Mouse (Mus musculus) gastrocnemius, adult 2 months (tissue): ENCODE results near the gene Gm15217. TPM values are rescaled to one million over a fixed set of nuclear protein-coding genes. Genes with fewer than 3 reads are reported as not detected.

Source experiments
- DNase-seq: peaks from one replicate; pipeline ENCODE4 v3.0.0; 2022
- H3K27ac ChIP-seq: fragments of 200-600 bp; 2 replicates; pipeline ENCODE4 v1.8.1; 2022; ENCODE audit warnings: mild to moderate bottlenecking
- H3K4me3 ChIP-seq: fragments of 200-600 bp; 2 replicates; pipeline ENCODE4 v1.8.1; 2022; ENCODE audit warnings: mild to moderate bottlenecking, moderate library complexity
- CTCF ChIP-seq: fragments of 200-600 bp; IDR thresholded peaks from 2 replicates; pipeline ENCODE4 v1.8.1; 2022; ENCODE audit warnings: antibody characterized with exemption, mild to moderate bottlenecking, moderate library complexity
- intact Hi-C: fragments of 180-260 bp; cut with DNase I; formaldehyde crosslinking; loops from one replicate; pipeline ENCODE4 v1.15.1; 2025
- long read RNA-seq, 2 experiments: library from polyadenylated mRNA; stranded (forward); transcript quantifications; one replicate each; pipeline ENCODE4 v2.0.0; 2021
- total RNA-seq, 2 experiments: library from RNA; stranded (reverse); gene quantifications; 2 replicates each; pipeline ENCODE4 v1.2.3; 2021

Gm15217 gene
- not detected for total RNA-seq
- long read RNA-seq, experiment 1 = 0 reads
- long read RNA-seq, experiment 2 = 0 reads

- intact Hi-C loops = no loop called here
- no peak for DNase-seq
- TF ChIP-seq CTCF = no peak
- Histone ChIP-seq H3K4me3 (peak within 1 kb of the TSS; percentile 51), H3K27ac (no peak within 1 kb of the TSS)
These were observed at the start of gene Gm15217 for GRCm38 (mm10) chr14:46379285-46379684. Gene Gm15217, plus strand, starts transcription at chr14:46379414.

- DNase-seq = peak; percentile 20
- intact Hi-C loops = no loop called here
- no peak for TF ChIP-seq CTCF
- Histone ChIP-seq H3K4me3 (no peak overlapping the region), H3K27ac (no peak overlapping the region)
These were observed 45.6 kb upstream of the Gm15217 start for GRCm38 (mm10) chr14:46333421-46334237.

- no peak for TF ChIP-seq CTCF
- H3K4me3 ChIP-seq = no peak overlapping the region
These were observed 40.4 kb upstream of the Gm15217 start for GRCm38 (mm10) chr14:46338801-46339200.

GRCm38 (mm10) chr14:46344750-46345149 lies 34.5 kb upstream of the Gm15217 start:
- no peak for DNase-seq
- intact Hi-C loops = no loop called here
- Histone ChIP-seq H3K4me3 (no peak overlapping the region), H3K27ac (no peak overlapping the region)
- TF ChIP-seq CTCF = no peak

More at GRCm38 (mm10) chr14:46338801-46339200, 40.4 kb upstream of the Gm15217 start:
- no peak overlapping the region for H3K27ac ChIP-seq
- intact Hi-C loops = no loop called here
- no peak for DNase-seq

GRCm38 (mm10) chr14:46357286-46357685 lies 21.9 kb upstream of the Gm15217 start:
- intact Hi-C loops = no loop called here
- no peak for DNase-seq
- no peak overlapping the region for H3K27ac ChIP-seq
- no peak overlapping the region for H3K4me3 ChIP-seq
- no peak for TF ChIP-seq CTCF

GRCm38 (mm10) chr14:46357696-46358095 lies 21.5 kb upstream of the Gm15217 start:
- Histone ChIP-seq H3K27ac (no peak overlapping the region), H3K4me3 (no peak overlapping the region)
- intact Hi-C loops = no loop called here
- no peak for TF ChIP-seq CTCF
- DNase-seq = no peak

- intact Hi-C loops = no loop called here
- no peak overlapping the region for H3K27ac ChIP-seq
- TF ChIP-seq CTCF = peak; percentile 39
- H3K4me3 ChIP-seq = no peak overlapping the region
- no peak for DNase-seq
These were observed 16.0 kb upstream of the Gm15217 start for GRCm38 (mm10) chr14:46363209-46363608.

- no peak for DNase-seq
- no peak for TF ChIP-seq CTCF
- Histone ChIP-seq H3K27ac (no peak overlapping the region), H3K4me3 (no peak overlapping the region)
- intact Hi-C loops = no loop called here
These were observed 6.8 kb upstream of the Gm15217 start for GRCm38 (mm10) chr14:46372452-46372851.

GRCm38 (mm10) chr14:46375796-46376195 lies 3.4 kb upstream of the Gm15217 start:
- Histone ChIP-seq H3K4me3 (no peak overlapping the region), H3K27ac (no peak overlapping the region)
- TF ChIP-seq CTCF = no peak
- DNase-seq = no peak
- intact Hi-C loops = no loop called here

GRCm38 (mm10) chr14:46380286-46380721 lies 1.1 kb downstream of the Gm15217 start:
- intact Hi-C loops = loop anchor here (5.0 to 10.0 kb wide), 3 partner anchors 184 to 388 kb away; no protein-coding TSS in a partner anchor
- peak; percentile 36 for DNase-seq
- H3K4me3 ChIP-seq = peak overlapping the region; percentile 51

GRCm38 (mm10) chr14:46381457-46381856 lies 2.2 kb downstream of the Gm15217 start:
- intact Hi-C loops = loop anchor here (5.0 to 10.0 kb wide), 3 partner anchors 183 to 389 kb away; no protein-coding TSS in a partner anchor
- DNase-seq = peak; percentile 83
- peak overlapping the region; percentile 31; the same call in 1 of the 2 replicates for H3K27ac ChIP-seq
- H3K4me3 ChIP-seq = peak overlapping the region; percentile 15; the same call in 1 of the 2 replicates
- TF ChIP-seq CTCF = no peak

More at GRCm38 (mm10) chr14:46380286-46380721, 1.1 kb downstream of the Gm15217 start:
- no peak overlapping the region for H3K27ac ChIP-seq
- TF ChIP-seq CTCF = peak; percentile 24; the same call in 1 of the 2 replicates

- no peak for TF ChIP-seq CTCF
- no peak for DNase-seq
- H3K27ac ChIP-seq = peak overlapping the region; percentile 84
- intact Hi-C loops = loop anchor here (5.0 to 10.0 kb wide), 4 partner anchors 68 to 393 kb away; no protein-coding TSS in a partner anchor
- peak overlapping the region; percentile 71 for H3K4me3 ChIP-seq
These were observed 5.9 kb downstream of the Gm15217 start for GRCm38 (mm10) chr14:46384946-46385691.
